Mouse (Mus musculus): ENCODE results near the gene Tbc1d22a.

DNA sequence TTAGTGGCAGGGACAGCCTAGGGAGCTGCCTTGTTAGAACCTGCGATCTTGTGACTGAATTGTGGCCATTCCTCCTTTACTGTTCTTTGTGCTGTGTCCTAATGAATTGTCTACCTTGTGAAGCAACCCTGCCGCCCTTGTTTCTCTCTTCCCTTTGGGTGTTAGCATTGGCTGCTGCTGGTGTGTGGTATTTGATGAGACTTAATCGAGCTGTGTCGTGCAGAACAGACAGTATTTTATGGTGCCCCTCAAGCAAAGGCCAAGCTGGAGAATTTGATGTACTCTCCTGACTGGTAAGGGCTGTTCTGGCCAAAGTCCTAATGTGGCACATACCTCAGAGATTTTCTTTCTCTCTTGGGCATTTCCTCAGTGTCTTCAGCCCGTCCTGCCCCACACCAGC lies 12.0 kb downstream of the Tbc1d22a start:
- no peak for TF ChIP-seq CTCF (IDR thresholded peaks at IDR 0.05; ENCODE audit: borderline replicate concordance, insufficient read depth, low read length)
- no peak for TF ChIP-seq POLR2A (IDR thresholded peaks at IDR 0.05; ENCODE audit: low read depth, low read length)
